Mouse (Mus musculus) heart, embryonic 14.5 days (tissue): ENCODE data around the gene Gpr89. TPM values are rescaled to one million over a fixed set of nuclear protein-coding genes. Genes with fewer than 3 reads are reported as not detected.

Source experiments
- ATAC-seq: fragments of 200-750 bp; cut with Nextera tagmentation; 2 replicates; pipeline ENCODE4 v1.8.0; 2017; ENCODE audit warnings: low read depth, moderate TSS enrichment; ENCODE audit not compliant: insufficient number of reproducible peaks, insufficient read depth, low FRiP score
- H3K27ac ChIP-seq, 2 experiments: fragments of 200-500 bp in 1 of 2; fragments of 300-500 bp in 1 of 2; sonication (generic) in 1 of 2; replicated peaks in 1 of 2; 2 replicates each; pipeline ENCODE4 v1.5.1; 2012 to 2014; ENCODE audit warnings: low read depth in 2 of 2, low read length in 2 of 2, control low read depth in 1 of 2, mild to moderate bottlenecking in 1 of 2, mixed read lengths in 1 of 2; ENCODE audit not compliant: control insufficient read depth in 1 of 2, insufficient read depth in 1 of 2
- H3K27me3 ChIP-seq: fragments of 300-500 bp; sonication (generic); 2 replicates; pipeline ENCODE4 v1.6.1; 2014; ENCODE audit warnings: mild to moderate bottlenecking, low read length, control low read depth; ENCODE audit not compliant: control insufficient read depth, insufficient read depth
- H3K36me3 ChIP-seq: fragments of 300-500 bp; sonication (generic); 2 replicates; pipeline ENCODE4 v1.6.1; 2014; ENCODE audit warnings: mild to moderate bottlenecking, control low read depth, low read length, mixed read lengths; ENCODE audit not compliant: control insufficient read depth, insufficient read depth
- H3K4me1 ChIP-seq, 2 experiments: fragments of 200-500 bp in 1 of 2; fragments of 300-500 bp in 1 of 2; sonication (generic) in 1 of 2; 2 replicates each; pipeline ENCODE4 v1.6.1; 2012 to 2014; ENCODE audit warnings: low read length in 2 of 2, control low read depth in 1 of 2, mixed read lengths in 1 of 2; ENCODE audit not compliant: control insufficient read depth in 2 of 2, insufficient read depth in 2 of 2
- H3K4me2 ChIP-seq: fragments of 300-500 bp; sonication (generic); 2 replicates; pipeline ENCODE4 v1.6.1; 2014; ENCODE audit warnings: mild to moderate bottlenecking, low read length
- H3K4me3 ChIP-seq, 2 experiments: fragments of 200-500 bp in 1 of 2; fragments of 300-500 bp in 1 of 2; sonication (generic) in 1 of 2; 2 replicates each; pipeline ENCODE4 v1.5.1; 2012 to 2014; ENCODE audit warnings: low read length in 2 of 2, mild to moderate bottlenecking in 2 of 2, control low read depth in 1 of 2, low read depth in 1 of 2, moderate library complexity in 1 of 2; ENCODE audit not compliant: control insufficient read depth in 1 of 2, insufficient read depth in 1 of 2
- H3K9ac ChIP-seq: fragments of 300-500 bp; sonication (generic); 2 replicates; pipeline ENCODE4 v1.6.1; 2014; ENCODE audit warnings: mild to moderate bottlenecking, low read length
- H3K9me3 ChIP-seq: fragments of 300-500 bp; sonication (generic); 2 replicates; pipeline ENCODE4 v1.6.1; 2016; ENCODE audit warnings: low read length, control low read depth; ENCODE audit not compliant: control insufficient read depth
- WGBS: fragments of 180-500 bp; shearing (Covaris S2); extraction: QIAGEN DNeasy Blood & Tissue Kit; methylation state at CpG from one replicate; pipeline ENCODE4 v1.1.7; 2014; 5-methylcytosine and 5-hydroxymethylcytosine counted together
- polyA plus RNA-seq: library from polyadenylated mRNA; unstranded; fragments of >200 nt; fragmentation: Nextera tagmentation; extraction: Ambion mirVana; gene quantifications from 2 replicates; pipeline ENCODE4 v1.2.1, GENCODE M21; 2014

The Gpr89 gene
- polyA plus RNA-seq, 1 experiment from 2014 or later, result 29.8 TPM

DNA sequence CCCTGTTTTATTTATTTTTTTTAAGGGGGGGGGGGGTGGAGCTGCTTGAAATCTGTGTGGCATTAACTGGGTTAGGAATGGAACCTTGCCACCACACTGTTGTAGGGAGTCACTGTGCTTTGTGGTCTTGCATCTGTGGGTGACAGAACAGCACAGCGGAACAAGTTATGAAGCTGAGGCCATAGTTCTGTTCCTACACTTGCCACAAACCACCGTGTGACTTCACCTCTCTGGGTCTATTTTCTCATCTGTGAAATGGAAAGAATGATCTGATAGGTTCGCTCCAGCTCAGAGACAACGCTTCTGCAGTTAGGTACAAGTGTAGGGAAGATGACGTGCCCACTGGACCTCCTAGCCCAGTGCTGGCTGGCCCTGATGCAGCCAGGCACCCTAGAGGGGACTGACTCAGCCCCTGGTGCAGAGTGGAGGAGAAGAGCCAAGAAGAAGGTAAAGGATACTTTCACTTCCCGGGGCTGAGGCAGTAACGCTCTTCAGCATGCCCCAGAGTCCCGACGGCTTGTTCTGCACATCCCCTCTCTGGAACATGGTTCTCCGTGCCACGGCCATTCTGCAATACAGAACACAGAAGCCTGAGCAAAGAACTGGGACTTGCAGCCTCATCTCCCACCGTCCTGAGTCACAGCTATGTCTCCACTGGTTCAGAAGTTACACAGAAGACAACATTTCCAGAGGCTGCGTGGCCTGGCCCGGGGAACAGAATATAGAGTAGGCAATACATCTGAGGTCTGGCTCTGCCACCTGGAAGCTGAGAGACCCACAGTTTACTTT, 22.9 kb downstream of the Gpr89 start:
- WGBS, result 89% methylated on average over 14 of the region's 14 CpGs
- Histone ChIP-seq H3K9ac (no peak overlapping the region), H3K4me3 (no peak overlapping the region), H3K9me3 (no peaks in the 10 kb centered on the region), H3K4me1 (no peaks in the 10 kb centered on the region), H3K27ac (no peak overlapping the region), H3K27me3 (no peaks in the 10 kb centered on the region), H3K4me2 (no peak overlapping the region), H3K36me3 (peaks cover 72% of the 10 kb centered on the region)
- no peak for ATAC-seq

GRCm38 (mm10) chr3:96881557-96881956, 23.6 kb downstream of the Gpr89 start:
- Histone ChIP-seq H3K9me3 (no peaks in the 10 kb centered on the region), H3K4me2 (no peak overlapping the region), H3K4me1 (no peaks in the 10 kb centered on the region), H3K9ac (no peak overlapping the region), H3K4me3 (no peak overlapping the region), H3K27ac (no peak overlapping the region), H3K27me3 (no peaks in the 10 kb centered on the region), H3K36me3 (peaks cover 72% of the 10 kb centered on the region)
- no peak for ATAC-seq
- WGBS, result 78% methylated on average over 6 of the region's 6 CpGs

DNA sequence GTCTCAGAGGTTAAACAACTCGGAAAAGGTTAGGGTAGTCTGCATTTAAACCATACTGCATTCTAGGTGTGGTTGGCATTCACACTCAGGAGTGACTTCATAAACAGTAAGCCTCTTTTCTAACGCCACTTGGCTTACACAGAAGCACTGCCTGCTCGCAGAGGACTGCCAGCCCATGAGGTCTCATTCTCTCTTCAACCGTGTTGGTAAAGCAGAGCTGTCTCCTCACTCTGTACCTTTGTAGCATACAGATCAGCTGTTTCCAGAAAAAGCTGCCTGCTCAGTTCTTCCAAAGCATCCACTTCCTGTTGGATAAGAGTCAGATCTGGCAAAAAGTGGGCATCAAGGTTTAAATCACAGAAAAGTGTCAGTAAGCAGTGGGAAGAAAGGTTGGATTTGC, 24.8 kb downstream of the Gpr89 start:
- no peak overlapping the region for H3K9ac ChIP-seq
- H3K4me2 ChIP-seq, result no peak overlapping the region
- H3K36me3 ChIP-seq, result peaks cover 68% of the 10 kb centered on the region
- ATAC-seq, result no peak
- H3K4me1 ChIP-seq, result no peaks in the 10 kb centered on the region
- H3K27ac ChIP-seq, result no peak overlapping the region
- H3K9me3 ChIP-seq, result no peaks in the 10 kb centered on the region
- no peaks in the 10 kb centered on the region for H3K27me3 ChIP-seq
- no peak overlapping the region for H3K4me3 ChIP-seq
- WGBS, result 77% methylated on average over 4 of the region's 4 CpGs

GRCm38 (mm10) chr3:96879536-96879935, 25.6 kb downstream of the Gpr89 start:
- Histone ChIP-seq H3K36me3 (peaks cover 76% of the 10 kb centered on the region), H3K4me2 (no peak overlapping the region), H3K4me3 (no peak overlapping the region), H3K9me3 (no peaks in the 10 kb centered on the region), H3K27me3 (no peaks in the 10 kb centered on the region), H3K27ac (no peak overlapping the region), H3K9ac (no peak overlapping the region), H3K4me1 (no peaks in the 10 kb centered on the region)
- 87% methylated on average over 9 of the region's 9 CpGs for WGBS
- no peak for ATAC-seq

- H3K27ac ChIP-seq, result no peak overlapping the region
- H3K36me3 ChIP-seq, result peaks cover 83% of the 10 kb centered on the region
- WGBS, result 77% methylated on average over 7 of the region's 7 CpGs
- H3K9me3 ChIP-seq, result no peaks in the 10 kb centered on the region
- H3K9ac ChIP-seq, result no peak overlapping the region
- no peaks in the 10 kb centered on the region for H3K4me1 ChIP-seq
- H3K27me3 ChIP-seq, result no peaks in the 10 kb centered on the region
- no peak overlapping the region for H3K4me3 ChIP-seq
- no peak overlapping the region for H3K4me2 ChIP-seq
- ATAC-seq, result no peak
These were observed 30.2 kb downstream of the Gpr89 start for GRCm38 (mm10) chr3:96874808-96875571.

DNA sequence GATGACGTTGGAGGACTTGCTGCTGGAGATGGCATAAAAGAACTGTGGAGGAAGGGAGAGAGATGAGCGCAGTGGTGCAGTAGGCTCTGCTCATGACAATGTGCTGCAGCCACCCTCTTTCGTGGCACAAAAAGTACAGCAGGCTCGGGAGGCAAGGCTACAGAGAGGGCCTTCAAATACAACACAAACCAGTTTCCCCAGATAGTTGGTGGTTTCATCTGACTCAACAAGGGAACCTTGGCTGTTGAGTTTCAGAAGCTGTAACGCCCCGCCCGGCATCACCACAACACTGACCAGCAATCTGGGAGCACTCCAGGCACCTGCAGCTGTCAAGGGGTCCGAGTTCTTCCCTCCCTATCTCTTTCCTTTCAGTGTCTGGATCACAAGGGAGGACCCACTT, 32.6 kb downstream of the Gpr89 start:
- no peak overlapping the region for H3K27ac ChIP-seq
- no peaks in the 10 kb centered on the region for H3K9me3 ChIP-seq
- no peak overlapping the region for H3K9ac ChIP-seq
- H3K4me3 ChIP-seq, result no peak overlapping the region
- no peak overlapping the region for H3K4me2 ChIP-seq
- peaks cover 82% of the 10 kb centered on the region for H3K36me3 ChIP-seq
- no peak for ATAC-seq
- no peaks in the 10 kb centered on the region for H3K27me3 ChIP-seq
- WGBS, result 84% methylated on average over 8 of the region's 8 CpGs
- H3K4me1 ChIP-seq, result no peaks in the 10 kb centered on the region

DNA sequence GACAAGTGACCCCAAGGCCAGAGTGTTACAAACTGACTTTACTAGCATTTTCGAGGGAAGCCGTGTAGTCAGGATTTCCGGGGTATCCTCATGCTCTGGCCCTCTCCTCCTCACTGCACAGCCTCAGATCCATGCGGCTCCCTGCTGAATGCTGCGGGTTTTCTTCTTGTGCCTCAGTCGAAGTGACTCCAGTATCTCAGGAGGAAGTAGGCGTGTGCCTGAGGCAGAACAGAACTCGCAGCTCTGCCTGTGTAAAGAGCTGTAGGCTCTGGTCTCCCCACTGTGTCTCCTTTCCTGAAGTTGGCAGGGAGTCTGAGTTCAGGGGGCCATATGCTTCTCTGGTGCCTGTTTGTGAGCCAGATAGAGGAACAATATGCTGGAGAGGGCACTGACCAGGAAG, 34.1 kb downstream of the Gpr89 start:
- H3K36me3 ChIP-seq, result peaks cover 76% of the 10 kb centered on the region
- ATAC-seq, result no peak

More for the DNA sequence above, 34.1 kb downstream of the Gpr89 start:
- H3K27me3 ChIP-seq, result no peaks in the 10 kb centered on the region
- H3K9ac ChIP-seq, result no peak overlapping the region
- H3K27ac ChIP-seq, result no peak overlapping the region
- H3K4me3 ChIP-seq, result no peak overlapping the region
- WGBS, result 80% methylated on average over 8 of the region's 8 CpGs
- no peak overlapping the region for H3K4me2 ChIP-seq
- no peaks in the 10 kb centered on the region for H3K4me1 ChIP-seq
- H3K9me3 ChIP-seq, result no peaks in the 10 kb centered on the region
